8 mouse cellular contexts compared by ENCODE assay signal in genomic region chr19:53140044-53140803, GRCm38 (mm10). TPM values are rescaled to one million over a fixed set of nuclear protein-coding genes. Genes with fewer than 3 reads are reported as not detected.
DNase-seq lines count a peak whose midpoint lies in the region; ATAC-seq and TF ChIP-seq lines count a peak whose summit lies in the region.

Add3 (plus strand) TSS chr19:53140443.

- TF ChIP-seq CTCF in heart, adult 2 months (IDR thresholded peaks at IDR 0.05), result peak; percentile 23; the same call in 1 of the 2 replicates
- no peak for TF ChIP-seq CTCF in kidney, adult 2 months (conservative IDR thresholded peaks at IDR 0.05; ENCODE audit: insufficient read depth, insufficient read length, low read depth, low read length)
- TF ChIP-seq CTCF in spleen, adult 2 months (IDR thresholded peaks at IDR 0.05; ENCODE audit: extremely low read depth, insufficient read depth, insufficient read length, insufficient replicate concordance), result no peak

- H3K36me3 ChIP-seq in embryonic facial prominence, embryonic 15.5 days, result no peaks in the 10 kb centered on the region
- peaks cover 4% of the 10 kb centered on the region for H3K36me3 ChIP-seq in heart, adult 2 months (ENCODE audit: control insufficient read depth, insufficient read depth, low read length)
- H3K36me3 ChIP-seq in kidney, adult 2 months (ENCODE audit: control insufficient read depth, insufficient read depth, low read length), result no peaks in the 10 kb centered on the region
- H3K36me3 ChIP-seq in limb, embryonic 10.5 days, result no peaks in the 10 kb centered on the region
- no peaks in the 10 kb centered on the region for H3K36me3 ChIP-seq in midbrain, embryonic 11.5 days (ENCODE audit: control insufficient read depth, insufficient read depth, low read length)
- no peaks in the 10 kb centered on the region for H3K36me3 ChIP-seq in spleen, adult 2 months (ENCODE audit: control insufficient read depth, insufficient read depth, low read length)

- 6% methylated on average over 24 of the region's 24 CpGs for WGBS in embryonic facial prominence, embryonic 15.5 days
- 4% methylated on average over 24 of the region's 24 CpGs for WGBS in heart, adult 2 months
- WGBS in kidney, adult 2 months, result 5% methylated on average over 24 of the region's 24 CpGs
- WGBS in limb, embryonic 10.5 days, result 6% methylated on average over 24 of the region's 24 CpGs
- 8% methylated on average over 24 of the region's 24 CpGs for WGBS in midbrain, embryonic 11.5 days
- 8% methylated on average over 24 of the region's 24 CpGs for WGBS in spleen, adult 2 months

- 0 out of 2 replicates have a peak, but pooled peaks cover 1% of the 10 kb centered on the region for H3K79me2 ChIP-seq in heart, adult 2 months (replicated peaks; ENCODE audit: control insufficient read depth, insufficient read depth, low read length)

- peak within 1 kb of the TSS; percentile 39 for H3K9ac ChIP-seq in embryonic facial prominence, embryonic 15.5 days
- H3K9ac ChIP-seq in heart, adult 2 months (ENCODE audit: low read depth, low read length), result peak within 1 kb of the TSS; percentile 83
- H3K9ac ChIP-seq in midbrain, embryonic 11.5 days (ENCODE audit: low read length), result peak within 1 kb of the TSS; percentile 46; the same call in 1 of the 2 replicates

- intact Hi-C loops in heart, adult 2 months (cut with DNase I), result loop anchor here (2.0 to 10.0 kb wide), 7 partner anchors 57 to 235 kb away; partner anchors contain the start of genes Gm10197 and Mxi1

- no peaks in the 10 kb centered on the region for H3K27me3 ChIP-seq in embryonic facial prominence, embryonic 15.5 days
- no peaks in the 10 kb centered on the region for H3K27me3 ChIP-seq in heart, adult 2 months (ENCODE audit: control insufficient read depth, insufficient read depth, low read length)
- H3K27me3 ChIP-seq in kidney, adult 2 months (replicated peaks; ENCODE audit: control insufficient read depth, insufficient read depth, low read length), result no peaks in the 10 kb centered on the region
- H3K27me3 ChIP-seq in limb, embryonic 10.5 days (ENCODE audit: low read depth, poor library complexity, severe bottlenecking), result no peaks in the 10 kb centered on the region
- H3K27me3 ChIP-seq in midbrain, embryonic 11.5 days (ENCODE audit: control insufficient read depth, insufficient read depth, low read length), result peaks cover 13% of the 10 kb centered on the region
- no peaks in the 10 kb centered on the region for H3K27me3 ChIP-seq in spleen, adult 2 months (ENCODE audit: control insufficient read depth, insufficient read depth, low read length)

- peak; percentile 37; the same call in 1 of the 2 replicates for TF ChIP-seq EP300 in heart, adult 2 months (IDR thresholded peaks at IDR 0.05; ENCODE audit: insufficient read depth, low read depth, low read length)

- H3K4me2 ChIP-seq in embryonic facial prominence, embryonic 15.5 days (replicated peaks), result peak within 1 kb of the TSS; percentile 76
- peak within 1 kb of the TSS; percentile 86 for H3K4me2 ChIP-seq in midbrain, embryonic 11.5 days

- peak; percentile 59 for TF ChIP-seq POLR2A in heart, adult 2 months (IDR thresholded peaks at IDR 0.05; ENCODE audit: insufficient read depth, low read depth, low read length)
- TF ChIP-seq POLR2A in kidney, adult 2 months (IDR thresholded peaks at IDR 0.05; ENCODE audit: low read depth, low read length), result no peak
- TF ChIP-seq POLR2A in spleen, adult 2 months (IDR thresholded peaks at IDR 0.05; ENCODE audit: low read depth, low read length), result no peak; the same call in 1 of the 2 replicates

- H3K9me3 ChIP-seq in embryonic facial prominence, embryonic 15.5 days (replicated peaks), result no peaks in the 10 kb centered on the region
- H3K9me3 ChIP-seq in limb, embryonic 10.5 days (replicated peaks), result no peaks in the 10 kb centered on the region
- H3K9me3 ChIP-seq in midbrain, embryonic 11.5 days (ENCODE audit: control insufficient read depth, low read length), result no peaks in the 10 kb centered on the region

- ATAC-seq in embryonic facial prominence, embryonic 15.5 days (ENCODE audit: insufficient number of reproducible peaks, low FRiP score, low TSS enrichment, low read depth), result no peak
- no peak for ATAC-seq in midbrain, embryonic 11.5 days (ENCODE audit: low FRiP score)

- H3K4me1 ChIP-seq in embryonic facial prominence, embryonic 15.5 days, result peaks cover 46% of the 10 kb centered on the region
- no peaks in the 10 kb centered on the region for H3K4me1 ChIP-seq in heart, adult 2 months (ENCODE audit: control insufficient read depth, insufficient read depth, low read length)
- H3K4me1 ChIP-seq in kidney, adult 2 months (ENCODE audit: control insufficient read depth, insufficient read depth, low read length), result peaks cover 3% of the 10 kb centered on the region
- peaks cover 69% of the 10 kb centered on the region for H3K4me1 ChIP-seq in limb, embryonic 10.5 days
- H3K4me1 ChIP-seq in midbrain, embryonic 11.5 days (ENCODE audit: control insufficient read depth, insufficient read depth, low read length), result peaks cover 12% of the 10 kb centered on the region
- H3K4me1 ChIP-seq in spleen, adult 2 months (ENCODE audit: control insufficient read depth, insufficient read depth, insufficient read length), result peaks cover 3% of the 10 kb centered on the region; the same call in 1 of the 2 replicates

- peak; percentile 25 for DNase-seq in 3T3-L1 (ENCODE audit: low read depth, low spot score)
- DNase-seq in adrenal gland, postnatal 14 days, result peak; percentile 70
- peak; percentile 75 to 77 for DNase-seq in heart, adult 2 months
- peak; percentile 62 for DNase-seq in kidney, adult 2 months
- peak; percentile 61 for DNase-seq in limb, embryonic 10.5 days (ENCODE audit: low spot score)
- peak; percentile 95 for DNase-seq in midbrain, embryonic 11.5 days (ENCODE audit: low spot score, missing footprints)
- DNase-seq in spleen, adult 2 months (ENCODE audit: low read depth in 1 of 2, low spot score in 2 of 2), result peak in 1 of 2 experiments; percentile 36

- H3K27ac ChIP-seq in embryonic facial prominence, embryonic 15.5 days (replicated peaks), result peak within 1 kb of the TSS; percentile 94
- H3K27ac ChIP-seq in heart, adult 2 months, result peak within 1 kb of the TSS; percentile 96
- H3K27ac ChIP-seq in kidney, adult 2 months (ENCODE audit: insufficient read depth, low read depth, low read length), result peak within 1 kb of the TSS; percentile 75
- H3K27ac ChIP-seq in limb, embryonic 10.5 days, result peak within 1 kb of the TSS; percentile 95
- H3K27ac ChIP-seq in midbrain, embryonic 11.5 days (ENCODE audit: low read depth, low read length), result no peak within 1 kb of the TSS
- H3K27ac ChIP-seq in spleen, adult 2 months (ENCODE audit: insufficient read depth, low read length), result peak within 1 kb of the TSS; percentile 93

- peak within 1 kb of the TSS; percentile 96 for H3K4me3 ChIP-seq in embryonic facial prominence, embryonic 15.5 days (replicated peaks)
- peak within 1 kb of the TSS; percentile 74 for H3K4me3 ChIP-seq in heart, adult 2 months
- peak within 1 kb of the TSS; percentile 76 for H3K4me3 ChIP-seq in kidney, adult 2 months (ENCODE audit: insufficient read depth, low read depth, low read length)
- peak within 1 kb of the TSS; percentile 98 for H3K4me3 ChIP-seq in limb, embryonic 10.5 days
- peak within 1 kb of the TSS; percentile 85 for H3K4me3 ChIP-seq in midbrain, embryonic 11.5 days (ENCODE audit: low read depth, low read length)
- H3K4me3 ChIP-seq in spleen, adult 2 months (ENCODE audit: extremely low read depth, insufficient read depth, insufficient read length), result peak within 1 kb of the TSS; percentile 69

RNA-seq across cellular contexts. Expression of gene Add3, which starts in this region (rescaled TPM):
- 67.6 and 74.5 TPM in 2 replicates for total RNA-seq in adrenal gland, postnatal 14 days (2021)
- 73.1 and 79.4 TPM in 2 replicates for polyA plus RNA-seq in embryonic facial prominence, embryonic 15.5 days (2015; fragmentation: Nextera tagmentation; extraction: Ambion mirVana)
- 10 to 100 TPM; 38.9 to 50.5 TPM for total RNA-seq in heart, adult 2 months (2021)
- polyA plus RNA-seq in heart, adult 2 months (2012; rRNA removed), result 25.2 and 44.5 TPM in 2 replicates
- 52.9 and 61.6 TPM in 2 replicates for polyA plus RNA-seq in kidney, adult 2 months (2012; rRNA removed)
- 46.4 and 63.7 TPM in 2 replicates for polyA plus RNA-seq in limb, embryonic 10.5 days (2016; fragmentation: Nextera tagmentation; extraction: Ambion mirVana)
- 49.7 and 53.8 TPM in 2 replicates for polyA plus RNA-seq in midbrain, embryonic 11.5 days (2014; fragmentation: Nextera tagmentation; extraction: Ambion mirVana)
- polyA plus RNA-seq in spleen, adult 2 months (2012; rRNA removed), result 40.6 and 45.1 TPM in 2 replicates
